Mouse (Mus musculus) c-Kit-positive CD71-positive TER-119-negative erythroid progenitor cells, embryonic 14.5 days (primary cell): ENCODE results near the gene Ublcp1.

Experiments
- DNase-seq: peaks from one replicate; pipeline ENCODE4 v3.0.0-alpha.2; 2013; ENCODE audit warnings: low read depth

Ublcp1 gene

DNA sequence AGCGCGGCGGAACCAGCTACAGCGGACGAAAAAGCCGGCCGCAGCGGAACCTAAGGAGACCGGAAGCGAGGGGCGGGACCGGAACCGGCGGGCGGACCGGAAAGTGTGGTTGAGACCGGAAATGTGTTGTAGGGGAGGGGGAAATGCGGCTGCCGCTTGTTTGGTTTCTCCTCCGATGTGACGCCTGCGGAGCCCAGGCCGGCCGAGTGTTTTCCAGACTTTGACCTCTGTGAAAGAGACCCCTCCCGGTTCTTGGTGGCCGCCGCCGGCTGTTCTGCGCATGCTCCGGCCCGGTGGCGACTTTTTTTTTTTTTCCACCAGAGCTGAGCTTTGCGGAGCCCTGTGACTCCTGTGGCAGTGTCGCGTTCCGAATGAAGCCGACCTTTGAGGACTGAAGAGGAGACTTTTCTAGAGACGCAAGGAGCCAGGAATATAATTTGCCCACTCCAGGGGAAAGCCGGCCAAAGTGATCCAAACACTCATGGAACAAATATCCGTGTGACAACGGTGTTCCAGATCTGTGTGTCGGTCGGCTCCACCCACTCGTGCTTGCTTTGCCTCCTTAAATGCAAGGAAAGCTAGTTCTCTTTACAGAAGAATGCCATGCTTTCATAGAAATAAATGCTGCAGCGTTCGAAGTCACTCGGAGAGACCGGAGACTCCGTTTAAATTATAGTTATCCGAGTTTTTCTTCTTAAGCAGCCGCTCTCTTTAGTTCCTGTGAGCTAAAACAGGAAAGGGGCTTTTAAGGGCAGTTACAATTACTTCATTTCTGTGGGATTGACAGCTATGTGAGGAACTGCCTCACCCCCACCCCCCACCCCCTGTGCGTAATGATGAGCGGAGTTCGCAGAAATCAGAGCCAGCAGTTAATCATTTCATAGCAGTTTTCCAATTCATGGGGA, at the start of gene Ublcp1:
Gene Ublcp1 (minus strand): TSS at position 67 of the 905 bp plus-strand sequence.
- peak; percentile 88 for DNase-seq

DNA sequence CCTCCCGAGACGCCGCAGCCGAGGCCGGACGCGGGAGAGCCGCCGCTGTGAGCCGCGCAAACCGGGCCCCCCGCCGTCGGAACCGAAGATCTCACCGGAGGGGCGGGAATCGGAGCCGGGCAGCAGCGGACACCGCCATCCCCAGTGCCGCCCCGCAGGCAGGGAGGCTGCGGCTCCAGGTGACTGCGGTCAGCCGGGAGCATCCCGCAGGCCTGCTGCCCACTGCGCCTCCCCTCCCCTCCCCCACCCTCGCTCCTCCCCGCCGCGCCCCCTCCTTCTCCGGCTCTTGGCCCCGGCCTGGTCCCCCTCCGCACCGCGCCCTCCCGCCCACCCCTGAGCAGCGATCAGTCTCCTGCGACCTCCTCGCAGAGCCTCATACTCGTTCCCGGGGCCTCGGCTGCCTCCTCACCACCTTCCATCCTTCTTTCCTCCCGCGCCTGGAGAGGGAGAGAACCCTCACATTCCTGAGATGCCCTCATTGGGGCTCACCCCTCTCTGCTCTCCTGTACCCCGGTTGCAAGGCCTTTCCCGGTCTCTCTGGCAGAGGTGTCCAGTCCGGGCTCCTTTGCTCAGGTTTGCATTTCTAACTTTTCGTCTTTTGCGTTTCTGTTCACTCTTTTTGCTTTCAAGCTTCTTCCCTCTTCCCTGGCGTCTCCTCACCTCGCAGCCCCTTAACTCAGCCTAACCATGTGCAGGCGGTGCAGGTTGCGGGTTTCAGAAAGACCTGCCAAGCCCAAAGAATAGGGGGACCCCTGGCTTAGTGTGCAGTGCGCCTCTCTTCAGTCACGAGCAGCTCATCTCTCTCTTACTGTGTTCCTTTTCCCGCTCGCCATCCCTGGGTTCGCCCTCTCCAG, 49.0 kb upstream of the Ublcp1 start:
- DNase-seq, result no peak

DNA sequence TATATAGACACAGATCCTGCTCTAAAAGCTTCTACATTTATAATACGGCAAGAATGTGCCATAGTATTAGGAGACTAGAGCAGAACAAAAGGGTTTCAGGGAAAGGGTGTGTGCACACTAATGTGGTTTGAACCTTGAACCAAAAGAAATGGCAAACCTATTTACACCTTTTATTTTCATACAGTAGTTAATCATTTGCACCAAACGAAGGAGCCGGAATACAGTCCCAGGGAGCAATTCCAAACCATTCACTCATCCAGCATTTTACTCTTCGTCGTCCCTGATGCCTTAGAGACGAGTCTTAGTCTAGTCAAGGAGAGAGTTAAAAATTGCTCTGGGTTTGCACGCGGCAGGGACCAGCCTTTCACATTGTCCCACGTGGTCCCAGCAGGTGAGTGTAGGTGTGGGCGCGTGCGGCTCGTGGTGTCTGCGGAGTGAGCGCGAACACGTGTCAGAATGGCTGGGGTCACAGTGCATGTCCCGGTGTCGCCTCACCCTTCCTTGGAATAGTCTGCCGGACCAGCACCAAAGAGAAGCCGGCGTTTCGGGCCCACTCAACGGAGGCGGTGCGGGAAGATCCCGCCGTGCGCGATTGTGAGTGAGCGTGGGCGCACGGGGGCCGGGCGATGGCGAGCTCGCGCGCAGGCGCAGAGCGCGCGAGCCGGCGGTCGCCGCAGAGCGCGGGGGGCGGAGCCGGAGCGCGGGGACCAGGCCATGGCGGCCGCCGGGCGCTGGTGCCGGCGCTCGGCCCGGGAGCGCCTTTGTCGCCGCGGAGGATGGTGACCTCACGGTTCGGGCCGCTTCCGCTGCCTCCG, 48.2 kb upstream of the Ublcp1 start, which contains the start of gene Rnf145:
Gene Rnf145 (plus strand): TSS at position 684 of the 815 bp plus-strand sequence.
- no peak for DNase-seq

DNA sequence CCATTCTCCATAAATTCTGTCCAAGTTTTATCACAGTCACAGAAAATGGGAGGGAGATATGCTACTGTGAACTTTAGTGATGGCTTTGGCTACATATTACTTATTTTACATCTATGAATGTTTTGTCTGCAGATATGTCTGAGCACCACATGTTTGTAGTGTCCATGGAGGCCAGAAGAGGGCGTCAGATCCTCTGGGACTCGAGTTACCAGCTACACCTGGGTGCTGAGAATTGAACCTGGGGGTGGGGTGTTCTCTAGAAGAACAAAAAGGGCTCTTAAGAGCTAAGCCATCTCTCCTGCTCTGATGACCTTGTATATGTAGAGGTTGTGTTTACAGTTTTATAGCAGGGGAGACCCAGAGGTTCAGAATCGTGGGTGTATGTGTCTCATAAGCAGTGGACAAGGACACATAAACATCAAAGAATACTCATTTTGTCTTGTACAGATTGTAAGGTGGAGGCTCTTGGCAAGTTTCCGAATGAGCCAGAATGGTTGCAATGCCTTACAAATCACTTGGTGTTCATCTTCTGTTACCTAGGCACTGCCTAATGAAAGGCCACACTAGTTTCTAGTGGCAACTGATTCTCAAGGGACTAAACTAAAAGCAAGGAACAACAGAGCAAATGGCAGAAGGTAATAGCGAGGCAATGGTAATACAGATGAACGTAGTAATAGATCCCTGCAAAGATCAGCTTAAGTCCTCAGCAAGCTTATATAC, 47.4 kb upstream of the Ublcp1 start:
- no peak for DNase-seq

DNA sequence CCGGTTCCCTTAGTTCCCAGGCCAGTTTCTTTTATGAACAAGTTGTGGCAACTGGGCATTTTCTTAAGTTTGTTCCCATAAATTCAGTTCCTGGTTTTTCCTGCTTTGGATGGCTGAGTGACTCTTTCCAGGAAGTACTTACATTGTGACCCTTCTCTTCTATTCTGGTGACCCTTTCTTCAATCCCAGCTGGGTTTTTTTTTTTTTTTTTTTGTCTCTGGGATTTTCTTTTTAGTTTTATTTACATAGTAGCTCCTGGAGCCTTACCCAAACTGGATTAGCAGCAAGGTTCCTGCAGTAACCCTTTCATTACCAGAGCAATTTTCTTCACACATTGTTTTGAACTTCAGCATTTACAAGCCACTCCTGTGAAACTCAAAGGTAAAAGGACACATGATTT, 46.1 kb upstream of the Ublcp1 start:
- no peak for DNase-seq

DNA sequence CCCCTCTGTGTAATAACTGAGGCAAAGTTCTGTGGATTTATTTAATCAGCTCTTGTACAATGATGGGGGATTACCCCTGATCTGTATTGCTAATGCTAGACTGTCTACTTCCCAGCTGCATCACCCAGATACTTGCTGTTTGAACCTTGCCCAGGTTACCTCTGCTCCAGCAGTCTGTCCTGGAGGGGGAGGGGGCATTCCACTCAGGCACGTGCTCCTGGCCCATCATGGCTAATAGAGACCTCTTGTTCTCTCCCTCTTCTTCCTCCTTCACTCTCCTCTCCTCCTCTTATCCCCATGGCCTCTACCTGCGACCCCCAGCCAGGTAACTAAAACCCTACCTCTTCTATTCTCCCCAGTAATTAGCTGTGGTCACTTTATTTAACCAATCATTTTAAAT, 44.4 kb upstream of the Ublcp1 start:
- DNase-seq, result no peak

DNA sequence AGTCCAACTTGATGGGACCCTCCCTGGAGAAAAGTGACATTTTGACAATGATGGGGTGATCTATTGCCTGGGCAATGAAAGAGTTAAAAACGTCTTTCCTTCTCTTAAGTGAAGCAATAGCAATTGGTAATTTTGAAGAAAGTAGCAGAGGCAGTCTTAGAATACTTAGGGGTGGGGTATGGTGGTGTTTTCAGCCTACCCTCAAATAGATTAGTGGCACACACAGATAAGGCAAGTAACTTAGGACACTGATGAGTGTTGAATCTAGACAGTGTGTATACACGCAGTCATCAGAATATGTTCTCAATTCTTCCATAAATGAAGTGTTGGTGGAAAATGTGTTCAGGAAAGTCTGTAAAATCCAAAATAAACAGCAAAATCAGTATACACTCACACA, 42.7 kb upstream of the Ublcp1 start:
- no peak for DNase-seq

DNA sequence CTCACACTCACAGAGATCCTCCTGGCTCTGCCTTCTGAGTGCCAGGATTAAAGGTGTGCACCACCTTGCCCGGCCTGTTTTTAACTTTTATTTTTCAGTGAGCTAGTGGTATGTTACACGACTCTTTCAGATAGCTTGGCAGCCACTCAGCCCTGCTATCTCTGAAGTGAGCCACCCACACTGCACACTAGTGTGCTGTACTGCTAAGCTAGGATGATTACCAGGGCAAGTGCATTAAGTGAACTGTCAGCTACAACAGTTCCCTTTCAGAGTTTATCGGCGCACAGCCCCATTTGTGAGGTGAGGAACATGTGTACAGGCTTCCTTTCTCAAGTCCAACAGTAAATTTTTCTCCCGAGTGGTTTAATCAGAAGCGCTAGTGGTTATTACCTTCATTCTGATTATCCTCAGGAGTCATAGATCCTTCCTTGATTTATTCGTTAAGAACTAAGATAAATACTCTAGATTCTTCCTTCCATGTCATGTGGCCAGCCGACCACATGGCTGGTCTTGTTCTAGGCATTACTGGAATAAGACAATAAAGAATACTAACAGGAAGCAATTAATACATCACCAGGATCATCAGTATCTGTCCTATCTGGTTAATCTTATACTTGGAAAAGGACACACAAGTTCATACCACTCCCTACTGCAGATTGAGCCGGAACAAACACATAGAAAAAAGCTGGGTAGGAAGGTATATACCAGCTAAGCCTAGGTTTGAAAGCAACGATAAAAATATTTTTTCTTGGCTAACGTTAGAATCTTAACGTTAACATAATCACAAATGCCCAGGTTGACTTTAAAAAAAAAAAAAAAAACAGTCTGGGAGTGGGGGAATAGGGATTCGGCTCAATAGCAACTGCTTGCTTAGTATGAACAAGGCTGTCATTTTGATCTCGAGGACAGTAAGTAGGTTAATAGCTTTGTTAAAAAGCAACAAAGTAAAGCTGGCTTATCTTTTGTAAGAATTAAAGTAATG, 42.0 kb upstream of the Ublcp1 start:
- no peak for DNase-seq

DNA sequence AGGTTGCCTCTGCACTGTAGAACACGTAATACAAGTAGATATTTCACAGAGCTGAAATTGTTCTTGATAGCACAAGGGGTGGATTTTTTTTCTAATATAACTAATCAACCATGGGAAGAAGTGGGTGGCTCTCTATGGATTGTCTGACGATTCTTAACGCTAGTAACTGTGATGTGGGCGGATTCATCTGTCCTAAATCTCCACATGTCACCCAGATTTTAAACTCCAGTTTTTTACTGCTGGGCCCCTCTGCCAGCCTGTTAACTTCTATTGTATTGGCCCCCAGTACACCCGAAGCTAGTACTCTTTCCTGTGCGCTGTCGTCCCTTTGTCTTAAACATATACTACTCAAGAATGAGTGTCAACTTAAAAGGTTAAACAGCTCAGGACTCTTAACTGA, 40.1 kb upstream of the Ublcp1 start:
- DNase-seq, result no peak

DNA sequence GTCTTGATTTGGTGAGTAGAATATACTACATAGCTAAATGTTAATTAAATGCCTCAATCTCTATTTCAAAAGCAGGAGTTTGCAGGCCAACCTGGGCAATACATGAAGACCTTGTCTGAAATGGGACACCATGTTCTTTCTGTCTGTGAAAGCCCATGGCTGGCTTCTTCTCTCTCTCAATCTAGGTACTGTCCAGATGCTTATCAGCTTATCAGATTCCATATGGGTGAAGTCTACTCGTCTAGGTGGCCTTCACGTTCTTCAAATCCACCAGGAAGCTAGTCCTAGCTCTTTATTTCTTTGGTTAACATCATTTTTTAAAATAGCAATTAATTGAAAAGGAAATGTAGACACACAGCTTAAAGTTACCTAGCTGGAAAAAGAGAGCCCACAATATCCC, 39.6 kb upstream of the Ublcp1 start:
- DNase-seq, result no peak

DNA sequence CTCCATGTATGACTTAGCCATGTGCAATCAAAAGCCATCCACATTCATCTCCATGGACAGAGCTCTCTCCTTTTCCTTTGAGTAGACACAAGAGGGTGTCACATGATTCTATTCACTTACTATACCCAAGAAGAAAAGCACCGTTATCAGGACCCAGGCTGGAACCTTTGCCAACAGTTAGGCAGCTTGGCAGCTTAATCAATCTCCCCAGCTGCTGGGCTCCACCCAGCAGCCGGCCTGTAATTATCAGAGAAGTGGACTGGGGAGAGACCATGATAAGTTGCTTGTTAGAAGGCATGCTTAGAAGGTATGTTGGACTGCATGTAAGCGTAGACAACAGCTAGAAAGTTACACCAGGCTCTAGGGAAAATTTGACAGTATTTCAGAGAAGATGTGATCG, 38.6 kb upstream of the Ublcp1 start:
- peak; percentile 91 for DNase-seq

DNA sequence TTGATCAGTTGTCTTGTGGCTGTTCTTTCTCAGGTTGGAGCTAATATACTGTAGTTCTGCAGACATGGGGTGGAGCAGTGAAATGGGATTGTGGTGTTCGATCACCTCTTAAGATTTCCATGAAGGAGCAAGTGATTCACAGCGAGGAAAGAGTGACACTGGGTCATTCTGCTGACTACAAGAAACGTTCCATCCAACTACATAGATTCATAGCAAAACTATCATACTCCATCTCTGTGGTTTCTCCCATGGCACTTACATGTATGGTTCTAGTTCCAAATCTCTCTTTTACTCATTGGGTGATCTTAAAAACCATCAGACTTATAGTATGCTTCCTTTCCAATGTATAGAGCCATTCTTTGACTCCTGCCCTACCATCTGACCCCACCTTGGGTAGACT, 34.5 kb upstream of the Ublcp1 start:
- DNase-seq, result no peak

DNA sequence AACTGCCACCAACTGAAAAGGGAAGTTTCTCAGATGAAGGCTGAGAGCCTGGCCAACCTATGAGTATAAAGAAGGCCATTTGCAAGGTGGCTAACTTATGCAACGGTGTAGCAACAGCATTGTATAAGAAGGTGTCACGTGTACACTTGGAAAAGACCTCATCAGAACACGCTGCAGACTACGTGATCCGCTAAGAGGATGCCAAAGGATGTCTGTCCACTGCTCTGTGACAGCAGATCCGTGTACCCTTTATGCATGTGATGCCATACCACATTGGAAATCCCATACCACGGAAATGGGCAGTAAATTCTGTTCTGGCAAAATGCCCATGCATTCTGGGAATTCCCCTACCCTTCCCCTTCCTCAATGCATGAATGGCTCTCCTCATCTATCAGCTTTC, 33.8 kb upstream of the Ublcp1 start:
- no peak for DNase-seq

DNA sequence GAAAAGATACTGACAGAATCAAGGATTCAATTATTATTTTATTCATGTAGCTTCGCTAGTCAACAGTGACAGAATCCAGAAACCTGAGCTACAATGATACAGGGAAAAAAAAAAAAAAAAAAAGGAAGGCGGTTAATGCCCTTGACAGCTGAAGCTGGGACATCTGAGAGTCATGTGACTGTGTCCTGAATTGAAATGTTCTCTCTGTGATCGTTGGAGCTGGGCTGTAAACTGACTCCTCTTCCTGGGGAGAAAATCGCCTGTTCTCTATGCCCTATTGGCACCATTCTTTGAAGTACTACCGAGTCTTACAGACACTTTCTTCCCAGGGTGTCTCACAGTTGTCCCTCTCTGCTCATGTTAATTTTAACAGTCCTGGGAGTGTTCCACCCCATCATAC, 32.6 kb upstream of the Ublcp1 start:
- no peak for DNase-seq

DNA sequence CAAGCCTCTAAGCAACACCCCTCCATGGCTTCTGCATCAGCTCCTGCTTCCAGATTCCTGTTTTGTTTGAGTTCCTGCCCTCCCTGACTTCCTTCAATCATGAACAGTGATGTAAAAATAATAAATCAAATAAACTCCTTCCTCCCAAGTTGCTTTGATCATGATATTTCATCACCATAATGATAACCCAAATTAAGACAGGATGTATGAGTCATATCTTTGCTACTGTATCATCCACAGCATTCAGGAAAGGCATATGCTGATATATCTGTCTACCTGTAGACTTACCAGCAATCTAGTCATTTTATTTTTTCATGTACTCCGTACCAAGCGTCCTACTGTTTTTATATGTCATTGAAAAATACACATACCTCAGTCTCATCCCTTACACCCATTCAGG, 31.2 kb upstream of the Ublcp1 start:
- no peak for DNase-seq

DNA sequence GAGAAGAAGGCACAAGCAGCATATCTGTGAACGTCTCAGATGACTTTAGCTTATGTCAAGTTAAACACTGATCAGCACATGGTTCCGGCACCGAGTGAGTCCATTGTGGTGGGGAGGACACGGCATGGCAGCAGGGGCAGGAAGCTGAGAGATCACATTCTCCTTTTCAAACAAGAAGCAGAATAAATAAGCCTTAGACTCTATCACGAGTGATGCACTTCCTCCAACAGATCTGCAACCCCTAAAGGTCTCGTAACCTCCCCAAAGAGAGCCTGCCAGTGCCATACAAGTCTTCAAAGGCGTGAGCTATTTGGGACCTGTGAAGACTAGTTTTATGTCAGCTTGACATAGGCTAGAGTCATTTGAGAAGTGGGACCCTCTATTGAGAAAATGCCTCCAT, 30.7 kb upstream of the Ublcp1 start:
- DNase-seq, result no peak

DNA sequence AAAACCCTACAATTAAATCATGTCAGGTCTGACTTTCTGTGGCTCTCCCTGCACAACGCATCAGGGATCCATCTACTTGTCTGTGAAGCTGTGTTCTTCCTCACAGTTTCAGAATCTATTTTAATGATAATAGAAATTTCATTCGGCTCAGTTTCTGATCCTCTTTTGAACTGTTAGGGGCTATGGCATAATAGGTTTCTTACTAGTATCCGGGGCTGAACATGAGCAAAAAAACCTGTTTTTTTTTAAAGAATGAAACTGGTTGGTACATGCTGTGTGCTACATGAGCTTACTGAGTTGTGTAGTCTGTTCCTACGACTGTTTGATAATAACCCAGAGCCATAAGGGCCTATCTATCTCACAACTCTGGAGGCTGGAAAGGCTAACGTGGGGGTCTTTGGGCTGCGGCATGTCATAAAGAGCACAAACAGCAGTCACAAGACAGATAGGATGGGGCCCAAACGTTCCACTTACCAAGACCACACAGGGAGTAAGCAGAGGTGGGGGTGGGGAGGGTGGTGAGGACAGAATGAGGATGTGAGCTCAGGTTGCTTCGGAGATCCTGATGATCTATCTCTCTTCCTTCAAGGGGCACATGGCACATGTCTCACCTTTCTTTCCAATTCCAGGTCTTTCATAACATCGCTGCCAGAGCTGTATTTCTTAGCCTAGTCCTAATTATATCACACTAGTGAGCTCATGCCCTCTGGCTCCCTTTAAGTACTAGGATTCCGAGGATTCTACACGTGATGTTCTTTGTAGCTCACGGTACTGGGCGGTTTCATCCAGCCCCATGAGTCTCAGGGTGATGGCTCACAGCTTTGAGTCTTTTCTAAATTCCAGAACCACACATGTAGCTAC, 28.3 kb upstream of the Ublcp1 start:
- no peak for DNase-seq

DNA sequence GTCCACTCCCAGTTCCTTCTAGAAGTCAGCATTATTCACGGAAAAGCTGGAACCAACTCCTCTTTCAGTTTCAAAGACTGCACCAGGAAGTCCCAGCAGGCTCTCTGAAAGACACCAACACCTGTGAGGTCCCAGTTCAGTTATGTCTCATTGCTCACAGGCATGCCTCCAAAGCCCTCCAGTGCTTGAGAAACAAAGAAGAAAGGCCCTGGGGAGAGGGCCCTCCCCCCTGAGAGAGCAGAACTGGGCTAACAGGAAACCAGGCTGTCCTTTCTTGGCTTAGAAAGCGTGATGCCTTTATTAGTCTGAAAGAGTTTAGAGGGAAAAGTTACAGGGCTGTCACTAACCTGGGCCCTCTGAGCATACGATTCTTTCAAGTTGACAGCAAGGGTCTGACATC, 25.9 kb upstream of the Ublcp1 start:
- DNase-seq, result no peak

DNA sequence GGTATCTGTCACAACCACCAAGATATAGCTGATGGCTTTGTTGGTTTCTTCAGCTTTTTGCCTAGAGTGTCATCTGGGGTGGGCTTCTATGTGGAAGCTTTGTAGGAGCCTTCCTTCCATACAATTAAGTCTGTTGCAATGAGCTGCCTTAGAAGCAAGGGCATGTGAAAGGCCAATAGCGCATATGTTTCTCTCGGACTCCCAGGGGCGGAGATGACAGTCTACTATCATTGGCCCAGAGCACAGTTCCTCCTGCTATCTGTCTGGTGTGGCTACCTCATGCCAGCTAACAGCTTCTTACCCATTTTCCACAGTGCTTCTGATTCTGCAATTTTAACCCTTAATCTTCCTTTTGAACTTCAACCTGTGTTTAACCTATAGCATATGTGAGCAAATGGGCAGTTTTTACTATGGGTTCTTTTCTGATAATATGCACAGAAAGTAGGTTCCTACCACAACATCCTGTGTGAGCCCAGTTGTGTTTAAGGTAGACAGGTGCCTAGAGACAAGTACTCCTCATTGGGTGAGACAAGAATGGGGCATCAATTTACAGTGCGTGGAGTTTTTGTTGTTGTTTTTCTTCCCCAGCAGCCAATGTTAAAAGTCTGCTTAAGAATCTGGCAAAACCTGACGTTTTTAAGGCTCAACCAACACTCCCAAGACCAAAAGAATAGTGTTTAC, 24.5 kb upstream of the Ublcp1 start:
- no peak for DNase-seq
